Mouse (Mus musculus) kidney, adult 8-10 months (tissue): ENCODE measurements around the gene Olfr458.
"Not testable (repeated sequence)": the region's sequence is repeated elsewhere in the genome, so short reads cannot be mapped to it uniquely, and the experiment has no call there.

Experiments
- DNase-seq, 2 experiments: peaks; one replicate each; pipeline ENCODE4 v3.0.0; 2022

Gene Olfr458

DNA sequence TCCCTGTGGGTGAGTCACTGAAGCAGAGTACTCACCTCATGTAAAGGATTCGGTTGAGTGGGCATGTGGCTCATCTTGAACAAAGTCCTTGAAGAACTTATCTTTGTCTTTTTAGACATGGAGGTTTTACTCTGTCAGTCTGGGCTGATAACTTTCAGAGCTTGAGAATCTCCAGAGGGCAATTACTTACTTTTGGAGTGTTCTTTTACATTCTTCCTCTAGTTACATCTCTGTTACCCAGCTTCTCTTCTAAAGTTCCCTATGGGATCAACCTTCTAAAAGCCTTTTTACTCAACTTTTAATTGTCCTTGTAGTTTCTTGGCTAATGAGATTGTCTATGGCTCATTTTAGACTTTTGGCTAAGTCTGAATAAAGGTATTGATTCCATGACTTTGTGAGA, at the start of gene Olfr458:
Gene Olfr458, minus strand, starts transcription at position 101 of the 400 bp plus-strand sequence.
- DNase-seq, result no peak

DNA sequence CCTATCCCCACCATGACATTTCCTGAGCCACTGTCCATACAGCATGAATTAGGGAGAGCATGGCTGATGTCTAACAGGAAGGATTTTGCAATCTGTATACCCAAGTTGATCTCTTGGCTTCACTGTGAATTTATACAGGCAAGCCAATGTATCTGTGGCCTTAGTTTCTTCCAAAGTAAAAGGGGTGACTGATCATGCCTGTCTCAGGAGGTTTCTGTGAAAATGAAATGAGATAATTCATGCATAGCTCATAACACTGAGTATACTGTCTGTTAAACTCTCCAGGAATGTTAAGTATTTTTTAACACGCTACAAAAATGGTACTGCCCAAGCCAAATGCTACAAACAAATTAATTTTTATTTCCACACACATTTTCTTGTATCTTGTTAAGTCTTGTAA, 48.5 kb upstream of the Olfr458 start:
- DNase-seq, result no peak

DNA sequence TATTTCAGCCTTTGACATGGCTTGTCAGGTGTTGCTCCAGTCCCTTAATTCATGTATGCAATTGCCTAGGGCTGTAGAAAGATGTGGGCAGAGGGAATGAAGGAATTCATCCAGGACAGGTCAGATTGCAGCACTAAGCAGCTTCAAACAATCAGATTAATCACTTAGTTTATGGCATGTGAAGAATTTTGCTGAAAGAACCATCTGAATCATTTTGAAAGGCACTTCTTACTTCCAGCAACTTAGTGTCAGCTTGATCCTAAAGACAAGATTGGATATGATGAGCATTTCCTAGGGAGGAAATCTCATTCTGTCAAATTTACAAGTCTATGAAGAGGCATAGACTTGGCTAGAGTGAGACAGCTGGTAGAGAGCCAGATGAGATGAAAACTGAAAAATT, 44.3 kb upstream of the Olfr458 start:
- DNase-seq, result no peak

DNA sequence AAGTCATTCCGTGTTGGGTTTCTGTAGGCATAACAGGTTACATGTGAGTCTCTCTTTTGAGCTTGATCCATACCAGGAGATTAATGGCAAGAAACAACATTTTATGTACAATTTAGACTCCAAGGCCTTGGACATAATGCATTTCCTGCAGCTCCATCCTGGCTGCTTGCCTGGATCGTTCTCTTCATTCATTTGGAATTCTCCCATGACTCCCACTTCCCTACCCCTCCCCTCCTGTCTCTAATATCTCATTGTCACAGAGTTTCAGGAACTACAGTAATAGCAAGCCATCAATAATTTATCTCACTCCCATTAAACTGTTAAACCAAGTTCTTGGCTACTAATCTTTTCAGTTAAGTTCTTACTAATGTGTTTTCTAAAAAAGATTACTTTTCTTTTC, 38.5 kb upstream of the Olfr458 start:
- DNase-seq, result no peak

DNA sequence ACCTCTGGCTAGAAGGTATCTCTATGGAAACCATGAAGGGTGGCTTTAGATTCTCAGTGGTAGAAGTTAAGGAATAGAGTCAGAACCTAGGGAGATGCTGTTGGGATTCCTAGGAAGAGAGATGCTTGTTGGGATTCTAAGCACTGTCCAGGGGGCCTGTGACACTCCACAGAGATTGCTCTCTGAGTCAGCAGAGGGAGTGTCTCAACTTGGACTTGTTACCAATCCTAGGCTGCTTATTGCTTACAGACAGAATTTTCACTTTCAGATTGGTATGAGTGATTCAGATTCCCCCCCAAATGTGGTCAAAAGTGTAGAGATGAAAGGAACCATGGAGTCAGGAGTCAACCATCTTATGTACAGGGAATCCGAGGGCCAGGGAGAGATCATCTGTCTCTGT, 24.7 kb upstream of the Olfr458 start:
- DNase-seq, result no peak

DNA sequence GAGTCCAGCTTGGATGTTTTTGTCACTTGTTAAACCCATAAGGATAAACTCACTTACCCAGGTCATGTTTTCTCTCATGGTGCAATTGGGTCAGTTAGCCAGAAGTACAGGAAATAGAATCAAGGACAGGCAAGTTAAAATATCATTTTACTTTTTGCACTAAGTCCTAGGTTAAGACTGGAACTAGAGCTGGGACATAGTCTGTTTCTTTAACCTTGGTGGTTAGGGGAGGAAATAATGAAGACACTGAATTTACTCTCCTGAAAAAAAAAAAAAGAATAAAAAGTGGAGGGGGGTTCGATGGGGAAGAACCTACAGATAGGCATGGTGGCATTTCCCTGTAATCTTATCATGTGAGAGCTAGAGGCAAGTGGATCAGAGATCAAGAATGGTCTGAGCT, 22.1 kb upstream of the Olfr458 start, which contains the start of gene Olfr456:
Gene Olfr456, minus strand, starts transcription at position 101 of the 400 bp plus-strand sequence.
- no peak for DNase-seq

DNA sequence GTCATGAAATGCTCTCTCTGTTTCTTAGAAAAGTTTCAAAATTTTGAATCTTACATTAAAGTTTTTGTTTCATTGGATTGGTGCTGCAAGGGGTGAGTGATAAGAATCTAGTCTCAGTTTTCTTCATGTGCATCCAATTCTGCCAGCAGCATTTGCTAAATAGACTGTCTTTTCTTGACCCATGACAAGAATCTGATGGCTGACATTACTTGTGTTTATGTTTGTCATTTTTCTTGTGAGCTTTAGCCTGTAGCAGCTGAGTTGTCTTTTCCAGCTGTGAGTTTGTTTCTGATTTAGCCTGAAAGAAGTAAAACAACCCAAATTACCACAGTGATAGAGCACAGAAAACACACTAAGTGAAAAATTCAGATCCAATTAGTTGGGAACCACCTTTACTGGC, 19.6 kb upstream of the Olfr458 start:
- no peak for DNase-seq

DNA sequence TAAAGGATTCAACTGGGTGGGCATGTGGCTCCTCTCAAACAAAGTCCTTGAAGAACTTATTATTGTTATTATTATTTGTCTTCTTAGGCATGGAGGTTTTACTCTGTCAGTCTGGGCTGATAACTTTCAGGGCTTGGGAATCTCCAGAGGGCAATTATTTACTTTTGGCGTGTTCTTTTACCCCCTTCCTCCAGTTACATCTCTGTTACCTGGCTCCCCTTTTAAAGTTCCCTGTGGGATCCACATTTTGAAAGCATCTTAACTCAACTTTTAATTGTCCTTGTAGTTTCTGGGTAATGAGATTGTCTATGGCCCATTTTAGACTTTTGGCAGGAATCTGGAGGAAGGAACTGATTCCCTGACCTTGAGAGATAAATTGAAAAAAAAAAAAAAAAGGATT, 11.2 kb upstream of the Olfr458 start, which contains the start of gene Olfr457:
Gene Olfr457, minus strand, starts transcription at position 101 of the 400 bp plus-strand sequence.
- no peak for DNase-seq

DNA sequence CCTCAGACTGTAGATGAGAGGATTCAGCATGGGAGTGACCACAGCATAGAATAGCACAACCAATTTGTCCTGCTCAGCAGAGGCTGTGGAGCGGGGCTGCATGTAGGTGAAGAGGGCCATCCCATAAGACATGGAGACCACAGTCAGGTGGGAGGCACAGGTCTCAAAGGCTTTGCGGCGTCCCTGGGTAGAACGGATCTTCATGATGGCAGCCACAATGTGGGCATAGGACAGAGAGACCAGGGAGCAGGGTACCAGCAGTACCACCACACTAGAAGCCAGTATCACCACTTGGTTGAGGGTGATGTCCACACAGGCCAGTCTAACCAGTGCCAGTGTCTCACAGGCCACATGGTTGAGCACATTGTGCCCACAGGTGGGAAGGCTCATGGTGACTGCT, 6.3 kb upstream of the Olfr458 start:
- DNase-seq, result not testable (repeated sequence)

DNA sequence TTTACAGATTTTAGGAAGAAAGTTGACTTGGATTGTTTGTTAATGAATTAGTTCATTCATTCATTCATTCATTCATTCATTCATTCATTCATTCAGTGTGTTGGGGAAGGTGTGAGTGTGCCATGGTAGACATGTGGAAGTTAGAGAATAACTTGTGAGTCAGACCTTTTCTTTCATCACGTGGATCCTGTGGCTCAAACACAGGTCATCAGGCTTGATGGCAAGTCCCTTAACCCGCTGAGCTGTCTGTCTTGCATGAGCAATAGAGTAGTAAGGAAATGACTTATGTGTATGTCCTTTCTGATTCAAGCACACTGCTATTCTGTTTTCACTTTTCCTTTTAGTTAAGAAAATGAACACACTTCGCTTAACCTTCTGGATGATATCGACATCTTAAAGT, 5.5 kb upstream of the Olfr458 start:
- DNase-seq, result no peak

DNA sequence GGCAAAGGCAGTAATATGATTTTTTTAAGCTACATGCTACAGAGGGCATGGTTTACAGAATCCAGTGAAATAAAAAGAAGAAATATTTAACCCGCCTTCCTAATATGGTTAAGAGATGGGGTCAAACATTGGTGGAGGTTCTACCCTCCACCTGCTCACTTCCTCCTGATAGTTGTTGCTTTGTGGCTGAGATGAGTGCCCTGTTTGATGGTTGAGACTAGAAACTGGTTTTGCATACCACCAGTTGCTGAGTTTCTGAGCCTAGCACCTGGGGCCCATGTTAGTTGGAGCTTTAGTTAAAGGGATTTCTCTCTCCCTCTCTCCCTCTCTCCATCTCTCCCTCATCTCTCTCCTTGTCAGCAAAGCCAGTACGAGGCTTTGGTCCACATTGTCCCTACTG, 17.6 kb downstream of the Olfr458 start:
- no peak for DNase-seq

DNA sequence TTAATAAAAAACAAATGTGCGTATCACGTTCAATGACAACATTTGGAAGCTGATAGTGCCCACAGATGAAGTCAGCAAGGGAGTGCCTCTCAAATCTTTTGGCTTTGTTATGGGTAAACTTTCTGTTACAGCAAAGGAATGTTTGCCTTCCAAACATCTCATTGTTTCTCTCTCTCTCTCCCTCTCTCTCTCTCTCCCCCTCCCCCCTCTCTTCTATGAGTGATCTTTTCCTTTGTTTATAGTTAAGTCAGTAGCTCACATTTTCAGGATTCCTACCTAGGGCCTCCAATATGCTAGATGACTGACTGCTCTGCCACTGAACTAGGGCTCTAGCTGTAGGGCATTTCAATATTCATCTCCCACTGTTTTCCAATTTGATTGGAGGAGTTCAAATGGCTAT, 20.5 kb downstream of the Olfr458 start:
- no peak for DNase-seq

DNA sequence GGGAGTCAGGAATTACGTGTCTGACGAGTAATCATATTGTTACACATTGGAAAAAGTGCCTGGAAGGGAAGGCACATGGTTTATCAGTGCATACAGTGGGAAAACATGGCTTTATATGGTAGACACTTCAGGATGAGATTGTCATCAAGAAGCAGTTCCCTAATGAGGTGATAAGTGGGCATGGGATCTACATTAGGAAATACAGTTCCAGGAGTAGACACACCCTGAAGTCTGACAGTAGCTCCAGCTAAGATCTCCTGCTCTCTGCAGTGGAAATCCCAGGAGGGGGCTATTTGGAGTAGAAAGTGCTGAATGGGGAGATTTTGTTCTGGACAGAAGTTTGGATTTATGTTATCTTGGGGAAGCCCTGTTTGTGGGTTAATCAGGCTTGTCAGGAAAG, 23.6 kb downstream of the Olfr458 start:
- DNase-seq, result no peak

DNA sequence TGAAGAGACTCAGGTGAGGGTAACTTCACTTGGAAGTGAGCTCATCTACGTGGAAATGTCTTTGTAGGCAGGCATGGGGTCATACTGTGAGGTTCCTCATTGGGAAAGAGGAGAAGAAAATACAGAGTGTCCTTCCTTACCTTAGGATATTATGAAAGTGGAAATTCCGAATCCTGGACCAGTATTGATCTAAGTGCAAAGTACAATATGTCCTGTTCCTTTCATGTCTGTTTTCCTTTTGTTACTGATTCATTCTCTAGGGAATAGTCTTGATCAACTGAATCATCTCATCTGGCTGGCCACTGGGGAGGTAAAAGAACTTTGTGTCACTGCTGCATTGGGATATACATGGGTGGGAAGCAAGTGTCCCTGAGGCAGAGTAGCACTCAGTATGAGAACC, 29.5 kb downstream of the Olfr458 start:
- DNase-seq, result no peak

DNA sequence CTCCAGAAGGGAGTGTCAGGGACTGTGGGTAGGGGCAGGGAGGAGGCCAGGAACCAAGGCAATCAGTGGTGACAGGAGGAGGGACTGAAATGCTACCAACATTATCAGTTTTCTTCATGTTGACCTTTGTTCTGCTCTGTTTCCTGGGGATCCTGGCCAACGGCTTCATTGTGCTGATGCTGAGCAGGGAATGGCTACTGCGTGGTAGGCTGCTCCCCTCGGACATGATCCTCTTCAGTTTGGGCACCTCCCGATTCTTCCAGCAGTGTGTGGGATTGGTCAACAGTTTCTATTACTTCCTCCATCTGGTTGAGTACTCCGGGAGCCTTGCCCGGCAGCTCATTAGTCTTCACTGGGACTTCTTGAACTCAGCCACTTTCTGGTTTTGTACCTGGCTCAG, 30.6 kb downstream of the Olfr458 start, which contains the start of gene Tas2r126:
Gene Tas2r126, plus strand, starts transcription at position 90 of the 400 bp plus-strand sequence.
- DNase-seq, result peak in 1 of 2 experiments; percentile 7

DNA sequence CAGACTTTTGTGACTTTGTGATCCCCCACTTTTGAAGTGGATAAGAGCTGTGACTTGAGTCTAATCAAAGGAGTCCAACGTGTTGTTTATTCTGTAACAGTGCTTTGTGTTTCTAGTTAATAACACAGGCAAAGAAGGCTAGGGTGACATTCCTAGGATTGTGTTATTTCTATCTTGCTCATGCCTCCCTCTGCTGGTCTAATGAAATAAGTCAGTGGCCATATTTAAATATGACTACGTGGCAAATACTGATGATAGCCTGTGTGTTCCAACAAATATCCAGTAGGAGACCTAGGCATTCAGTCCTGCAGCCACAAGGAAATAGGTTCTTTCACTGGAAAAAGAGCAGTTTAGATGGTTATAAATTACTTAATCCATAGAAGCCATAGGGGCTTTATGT, 31.4 kb downstream of the Olfr458 start:
- DNase-seq, result no peak

DNA sequence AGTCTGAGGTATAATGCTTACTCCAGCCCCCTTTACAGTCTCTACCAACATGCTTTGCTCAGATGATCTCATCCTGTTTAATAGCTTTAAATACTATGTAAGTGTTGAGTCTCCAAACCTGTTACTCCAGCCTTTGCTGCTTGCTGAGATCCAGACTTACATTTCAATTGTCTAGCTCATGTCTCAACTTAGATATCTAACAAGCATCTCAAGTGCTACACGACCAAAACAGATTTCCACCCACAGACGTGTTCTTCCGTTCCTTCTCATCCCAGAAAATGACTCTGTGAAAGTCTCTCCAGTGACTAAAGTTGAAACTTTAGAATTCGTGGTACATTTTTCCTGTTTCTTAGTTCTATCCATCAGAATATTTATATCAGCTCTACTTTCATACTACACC, 38.7 kb downstream of the Olfr458 start:
- no peak for DNase-seq

DNA sequence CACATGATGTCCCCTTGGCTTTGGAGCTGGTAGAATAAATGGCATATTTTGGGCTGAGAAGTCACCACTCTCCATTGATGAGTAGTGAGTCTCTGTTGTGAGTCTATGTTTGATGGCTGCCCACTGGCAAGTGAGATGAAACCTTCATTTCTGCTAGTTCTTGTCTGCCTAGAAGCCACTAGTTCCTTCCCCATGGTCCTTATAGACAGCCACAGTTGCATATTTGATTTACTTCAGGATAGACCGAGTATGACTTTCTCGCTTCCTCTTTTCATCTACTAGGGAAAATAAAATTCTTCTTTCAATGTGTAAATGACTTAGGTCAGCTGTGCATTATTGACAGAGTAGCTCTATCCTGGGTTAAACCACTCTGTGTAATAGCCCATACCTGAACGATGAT, 40.5 kb downstream of the Olfr458 start:
- DNase-seq, result no peak

DNA sequence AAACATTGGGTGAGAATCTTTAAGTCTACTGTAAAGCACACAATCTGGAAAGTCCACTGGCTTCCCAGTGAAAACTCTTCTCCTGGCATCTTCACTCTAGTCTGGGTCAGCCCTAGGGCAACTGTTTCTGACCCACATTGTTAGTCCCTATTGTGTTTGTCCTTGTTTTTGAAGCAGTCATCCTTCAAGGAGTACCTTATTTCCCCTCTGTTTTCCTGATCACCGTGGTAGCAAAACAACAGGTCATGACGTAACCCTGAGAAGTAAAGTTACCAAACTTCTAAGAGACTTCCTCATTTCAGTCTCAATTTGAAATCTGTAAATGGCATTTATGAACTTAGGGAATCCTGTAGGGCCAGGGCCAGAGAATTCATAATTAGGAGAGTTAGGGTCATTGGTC, 43.6 kb downstream of the Olfr458 start:
- DNase-seq, result no peak

DNA sequence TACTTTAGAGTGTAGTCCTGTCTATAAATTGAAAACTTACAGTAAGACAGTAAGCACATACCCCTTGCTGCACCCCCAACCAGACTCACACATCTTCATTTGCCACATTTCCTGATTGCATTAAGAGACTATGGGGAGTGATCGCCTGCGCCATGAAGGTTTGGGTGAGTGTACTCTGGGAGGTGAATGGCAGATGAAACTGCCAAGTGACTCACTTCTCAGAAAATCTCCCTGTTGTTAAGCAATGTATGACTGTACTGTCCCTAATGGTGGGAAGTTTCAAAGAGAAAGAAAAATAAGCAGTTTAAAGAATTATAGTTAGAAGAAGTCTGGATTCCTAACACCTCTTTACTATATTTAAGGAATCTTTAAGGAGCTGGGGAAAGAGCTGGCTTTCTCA, 45.6 kb downstream of the Olfr458 start:
- no peak for DNase-seq
